Mouse (Mus musculus): ENCODE results near the gene Cdkal1. TPM values are rescaled to one million over a fixed set of nuclear protein-coding genes. Genes with fewer than 3 reads are reported as not detected.

Cdkal1 gene
- total and polyA plus RNA-seq, 3 experiments, result 8.7 to 13.7 (median 9.5) TPM

GRCm38 (mm10) chr13:29232681-29233080 lies 622.8 kb downstream of the Cdkal1 start:
- dilution Hi-C loops (cut with MboI; ENCODE audit: extremely low pct_ligation_motif_present, extremely low pct_unique_long_range_greater_than_20kb, low sequenced_read_pairs) (no loop called here), in situ Hi-C loops (cut with MboI; ENCODE audit: low pct_ligation_motif_present, low pct_unique_long_range_greater_than_20kb, low sequenced_read_pairs) (no loop called here)
- H3K27ac ChIP-seq (ENCODE audit: insufficient read depth, low read depth), result no peak overlapping the region
- TF ChIP-seq TBP (conservative IDR thresholded peaks at IDR 0.05; ENCODE audit: low read depth, low read length), result no peak
- no peak for TF ChIP-seq PAX5 (IDR thresholded peaks at IDR 0.05; ENCODE audit: low read length)
- TF ChIP-seq NRF1 (IDR thresholded peaks at IDR 0.05; ENCODE audit: low read depth, low read length), result no peak
- TF ChIP-seq POLR2A (IDR thresholded peaks at IDR 0.05; ENCODE audit: low read depth, low read length), result no peak
- no peak for TF ChIP-seq CHD1 (IDR thresholded peaks at IDR 0.05; ENCODE audit: low read depth, low read length)
- no peak for TF ChIP-seq MXI1 (IDR thresholded peaks at IDR 0.05; ENCODE audit: low read depth, low read length)
- TF ChIP-seq POLR2AphosphoS2 (IDR thresholded peaks at IDR 0.05; ENCODE audit: low read depth, low read length), result no peak
- no peak overlapping the region for H3K9ac ChIP-seq (ENCODE audit: insufficient read depth, low read depth)
- no peak overlapping the region for H3K4me3 ChIP-seq (replicated peaks in 1 of 3; ENCODE audit: low read depth in 2 of 3, low read length in 2 of 3, poor library complexity in 1 of 3)
- DNase-seq (ENCODE audit: extremely low read depth), result no peak
- no peaks in the 10 kb centered on the region for H3K79me2 ChIP-seq (replicated peaks; ENCODE audit: control insufficient read depth, extremely low read depth, insufficient read depth, poor library complexity, severe bottlenecking)
- H3K27me3 ChIP-seq (replicated peaks), result no peaks in the 10 kb centered on the region
- no peaks in the 10 kb centered on the region for H3K36me3 ChIP-seq (replicated peaks in 1 of 2; ENCODE audit: control insufficient read depth in 1 of 2, insufficient read depth in 1 of 2, low read length in 1 of 2)
- no peak overlapping the region for H3K4me2 ChIP-seq (ENCODE audit: insufficient read depth, low read depth, poor library complexity, severe bottlenecking)
- peaks cover 0 to 22% of the 10 kb centered on the region in 2 experiments; a peak in 3 of 4 replicates for H3K4me1 ChIP-seq (ENCODE audit: control insufficient read depth in 1 of 2, insufficient read depth in 2 of 2)
- H3K9me3 ChIP-seq (replicated peaks; ENCODE audit: low read length), result peaks cover 3% of the 10 kb centered on the region

- TF ChIP-seq EP300 (IDR thresholded peaks at IDR 0.05; ENCODE audit: low read length) (no peak), USF2 (conservative IDR thresholded peaks at IDR 0.05; ENCODE audit: low read depth, low read length) (no peak), RAD21 (IDR thresholded peaks at IDR 0.05; ENCODE audit: low read depth, low read length) (no peak), KAT2A (IDR thresholded peaks at IDR 0.05; ENCODE audit: insufficient replicate concordance, low read length) (no peak), ZKSCAN1 (IDR thresholded peaks at IDR 0.05; ENCODE audit: borderline replicate concordance, low read depth, low read length) (no peak), GABPA (IDR thresholded peaks at IDR 0.05; ENCODE audit: insufficient replicate concordance, low read depth, low read length) (no peak), E2F4 (IDR thresholded peaks at IDR 0.05; ENCODE audit: insufficient replicate concordance, low read depth, low read length) (no peak), ETS1 (conservative IDR thresholded peaks at IDR 0.05; ENCODE audit: low read depth, low read length) (no peak)
- Histone ChIP-seq H3K79me2 (replicated peaks; ENCODE audit: control insufficient read depth, extremely low read depth, insufficient read depth, poor library complexity, severe bottlenecking) (no peaks in the 10 kb centered on the region), H3K4me3 (replicated peaks in 1 of 3; ENCODE audit: low read depth in 2 of 3, low read length in 2 of 3, poor library complexity in 1 of 3) (no peak overlapping the region), H3K9ac (ENCODE audit: insufficient read depth, low read depth) (no peak overlapping the region), H3K9me3 (replicated peaks; ENCODE audit: low read length) (peaks cover 6% of the 10 kb centered on the region), H3K27ac (ENCODE audit: insufficient read depth, low read depth) (no peak overlapping the region), H3K27me3 (replicated peaks) (no peaks in the 10 kb centered on the region), H3K4me2 (ENCODE audit: insufficient read depth, low read depth, poor library complexity, severe bottlenecking) (no peak overlapping the region), H3K4me1 (ENCODE audit: control insufficient read depth in 1 of 2, insufficient read depth in 2 of 2) (peaks cover 0 to 21% of the 10 kb centered on the region in 2 experiments; a peak in 2 of 4 replicates), H3K36me3 (replicated peaks in 1 of 2; ENCODE audit: control insufficient read depth in 1 of 2, insufficient read depth in 1 of 2, low read length in 1 of 2) (no peaks in the 10 kb centered on the region)
- dilution Hi-C loops (cut with MboI; ENCODE audit: extremely low pct_ligation_motif_present, extremely low pct_unique_long_range_greater_than_20kb, low sequenced_read_pairs), result no loop called here
- in situ Hi-C loops (cut with MboI; ENCODE audit: low pct_ligation_motif_present, low pct_unique_long_range_greater_than_20kb, low sequenced_read_pairs), result no loop called here
- DNase-seq (ENCODE audit: extremely low read depth), result no peak
Observed at GRCm38 (mm10) chr13:29224815-29225214, 630.7 kb downstream of the Cdkal1 start.
